Mouse (Mus musculus) megakaryocyte, embryonic 14.5 days (primary cell): ENCODE data around the gene Rcsd1. TPM values are rescaled to one million over a fixed set of nuclear protein-coding genes. Genes with fewer than 3 reads are reported as not detected.

Source experiments
- H3K27me3 ChIP-seq: replicated peaks from 2 replicates; pipeline ENCODE3; 2012; ENCODE audit warnings: inconsistent platforms
- H3K36me3 ChIP-seq: replicated peaks from 2 replicates; pipeline ENCODE3; 2012; ENCODE audit warnings: low read length, inconsistent platforms, mixed read lengths
- H3K4me1 ChIP-seq: 2 replicates; pipeline ENCODE4 v1.6.1; 2012; ENCODE audit warnings: inconsistent platforms
- H3K4me3 ChIP-seq: replicated peaks from 2 replicates; pipeline ENCODE3; 2012; ENCODE audit warnings: moderate library complexity, mild to moderate bottlenecking, inconsistent platforms
- H3K9me3 ChIP-seq: 2 replicates; pipeline ENCODE4 v1.6.1; 2012; ENCODE audit warnings: inconsistent platforms
- FLI1 ChIP-seq: IDR thresholded peaks from 2 replicates; pipeline ENCODE4 v1.6.1; 2012; ENCODE audit warnings: low read length, inconsistent platforms, mixed read lengths
- GATA1 ChIP-seq: IDR thresholded peaks from 3 replicates; pipeline ENCODE4 v1.6.1; 2012; ENCODE audit warnings: mixed read lengths, low read length, inconsistent platforms, borderline replicate concordance
- polyA plus RNA-seq: library from polyadenylated mRNA; stranded (reverse); fragments of >175 nt; gene quantifications from 2 replicates; pipeline ENCODE4 v1.2.3, GENCODE M21; 2012; ENCODE audit warnings: low replicate concordance; ENCODE audit not compliant: insufficient read depth

Gene Rcsd1
- 0.43 and 11.0 TPM in 2 replicates for polyA plus RNA-seq

DNA sequence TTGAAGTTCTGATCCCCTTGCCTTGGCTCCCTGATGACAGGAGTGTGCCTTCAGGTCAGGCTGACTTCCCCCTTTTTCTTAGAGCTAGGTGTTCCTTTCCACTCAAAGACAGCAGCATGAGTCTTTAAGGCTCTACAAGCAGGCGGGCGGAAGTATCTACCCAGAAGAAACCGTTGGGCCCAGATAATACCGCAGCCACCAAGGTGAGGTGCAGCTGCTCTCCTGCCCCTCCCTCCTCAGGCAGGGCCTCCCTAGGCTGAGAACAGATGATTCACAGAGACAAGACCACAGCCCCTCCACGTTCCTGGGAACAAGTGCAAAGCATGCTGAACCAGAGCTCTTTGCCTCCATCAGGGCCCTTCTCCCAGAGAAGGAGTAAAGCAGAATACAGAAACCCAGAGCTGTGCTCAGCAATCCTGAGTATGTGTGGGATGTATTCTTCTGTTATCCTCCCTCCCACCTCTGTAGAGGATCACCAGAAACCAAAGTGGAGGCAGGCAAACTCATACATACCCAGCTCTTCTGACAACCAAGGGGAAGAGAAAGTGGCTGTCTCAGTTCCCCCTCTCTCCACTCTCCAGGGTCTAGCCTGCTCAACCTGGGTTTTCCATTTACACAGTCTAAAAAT is at the start of gene Rcsd1:
Gene Rcsd1, minus strand, starts transcription at position 129 of the 628 bp plus-strand sequence.
- Histone ChIP-seq H3K4me1 (peaks cover 60% of the 10 kb centered on the region), H3K27me3 (peaks cover 62% of the 10 kb centered on the region), H3K9me3 (0 out of 2 replicates have a peak, but pooled peaks cover 3% of the 10 kb centered on the region), H3K4me3 (no peak within 1 kb of the TSS), H3K36me3 (no peaks in the 10 kb centered on the region)
- TF ChIP-seq FLI1: no peak
- TF ChIP-seq GATA1: no peak

DNA sequence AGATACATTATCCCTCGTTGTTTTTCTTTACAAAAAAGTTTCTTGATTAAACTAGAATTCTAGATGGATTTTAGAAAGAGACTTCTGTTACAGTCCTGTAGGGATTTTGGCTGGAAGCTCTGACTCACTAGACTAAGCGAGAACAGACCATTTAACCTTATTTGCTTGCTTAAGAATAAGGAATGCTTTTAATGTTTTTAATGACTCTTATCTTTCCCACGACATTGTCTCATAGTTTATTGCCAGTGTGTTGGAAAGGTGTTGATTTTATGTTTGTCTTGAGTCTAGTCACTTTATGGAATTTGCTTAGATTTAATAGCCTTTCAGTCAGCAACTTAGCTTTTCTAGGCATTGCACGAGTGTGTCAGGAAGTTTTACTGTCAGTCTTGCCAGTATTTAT is 45.6 kb upstream of the Rcsd1 start:
- Histone ChIP-seq H3K36me3 (no peaks in the 10 kb centered on the region), H3K4me1 (peaks cover 10% of the 10 kb centered on the region), H3K9me3 (peaks cover 6% of the 10 kb centered on the region), H3K27me3 (peaks cover 25% of the 10 kb centered on the region), H3K4me3 (no peak overlapping the region)
- TF ChIP-seq FLI1 (no peak), GATA1 (no peak)

DNA sequence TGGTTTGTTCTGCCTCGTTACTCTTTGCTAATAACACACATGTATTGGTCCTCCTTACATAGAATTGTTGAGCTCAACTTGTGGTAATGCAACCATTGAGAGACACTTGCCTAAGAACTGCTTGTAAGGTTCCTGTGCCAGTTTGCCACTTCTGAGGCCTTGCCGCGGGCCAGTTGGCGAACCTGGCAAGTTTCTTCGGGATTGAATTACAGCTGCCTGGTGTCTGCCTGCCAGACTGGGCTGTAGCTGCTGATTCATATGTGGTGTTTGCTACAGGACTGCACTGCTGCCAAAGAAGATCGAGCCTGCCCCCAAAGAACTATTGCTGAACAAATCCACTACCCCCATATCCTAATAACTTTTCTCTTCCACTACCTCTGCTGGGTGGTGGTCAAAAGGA is 44.6 kb upstream of the Rcsd1 start:
- H3K27me3 ChIP-seq: peaks cover 32% of the 10 kb centered on the region
- peaks cover 6% of the 10 kb centered on the region for H3K9me3 ChIP-seq
- H3K4me3 ChIP-seq: no peak overlapping the region
- no peaks in the 10 kb centered on the region for H3K36me3 ChIP-seq
- peaks cover 10% of the 10 kb centered on the region for H3K4me1 ChIP-seq
- TF ChIP-seq FLI1 (no peak), GATA1 (no peak)

DNA sequence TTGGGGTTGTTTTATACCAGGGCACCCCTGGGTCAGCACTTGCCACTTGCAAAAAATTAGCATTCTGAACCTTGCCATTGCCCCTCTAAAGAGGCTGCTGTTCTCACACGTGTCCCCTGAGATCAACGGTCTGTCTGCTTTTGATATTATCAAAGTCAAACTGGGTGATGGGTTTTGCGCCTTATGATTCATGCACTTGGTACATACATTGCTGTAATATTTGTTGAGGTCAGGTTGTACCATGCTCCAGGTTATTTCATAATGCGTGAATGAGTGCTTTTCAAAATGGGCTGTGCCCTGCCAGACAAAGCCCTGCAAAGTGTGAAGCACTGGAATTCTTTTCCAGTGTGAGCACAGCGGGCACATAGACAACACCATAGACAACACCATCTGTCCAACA is 42.3 kb upstream of the Rcsd1 start:
- Histone ChIP-seq H3K4me1 (peaks cover 10% of the 10 kb centered on the region), H3K9me3 (peaks cover 6% of the 10 kb centered on the region), H3K36me3 (no peaks in the 10 kb centered on the region), H3K27me3 (peaks cover 36% of the 10 kb centered on the region), H3K4me3 (no peak overlapping the region)
- TF ChIP-seq FLI1 (no peak), GATA1 (no peak)

DNA sequence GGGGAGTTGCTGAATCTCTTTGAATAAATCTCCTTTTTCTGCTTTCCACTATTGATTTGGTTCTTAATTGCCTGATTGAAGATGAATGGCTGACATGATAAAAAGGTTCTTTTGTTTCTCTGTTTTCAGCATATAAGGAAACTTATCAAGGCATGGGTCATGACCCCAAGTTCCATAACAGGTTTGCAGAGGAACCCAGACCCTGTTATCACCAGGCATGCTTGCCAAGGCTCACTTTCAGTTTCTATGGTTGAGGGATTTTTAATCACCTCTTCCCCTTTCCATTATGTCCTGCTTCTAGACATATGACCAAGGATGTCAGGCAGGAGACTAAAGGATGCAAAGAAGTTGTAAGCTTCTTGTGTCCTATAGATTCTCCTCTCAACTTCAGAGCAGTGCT is 41.6 kb upstream of the Rcsd1 start:
- Histone ChIP-seq H3K9me3 (peaks cover 6% of the 10 kb centered on the region), H3K27me3 (peaks cover 36% of the 10 kb centered on the region), H3K4me1 (peaks cover 10% of the 10 kb centered on the region), H3K36me3 (no peaks in the 10 kb centered on the region), H3K4me3 (no peak overlapping the region)
- TF ChIP-seq GATA1: no peak
- no peak for TF ChIP-seq FLI1

DNA sequence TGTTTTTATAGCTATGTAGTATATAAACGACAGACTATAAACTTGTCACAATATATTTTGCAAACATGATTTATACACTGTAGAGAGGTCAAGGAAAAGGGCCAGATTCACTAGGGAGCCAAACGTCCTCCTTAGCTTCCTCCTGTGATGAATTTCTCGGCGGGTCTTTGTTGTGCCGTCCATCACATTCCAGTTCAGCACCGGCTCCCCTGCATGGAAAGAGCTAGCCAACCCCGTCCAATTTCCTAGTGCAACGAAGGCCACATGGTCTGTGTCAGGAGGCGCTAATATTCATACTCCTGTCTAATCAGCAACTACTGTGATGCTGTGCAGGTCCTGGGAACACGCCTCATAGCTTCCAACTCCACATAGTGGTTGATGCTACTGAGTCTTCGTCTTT is 38.5 kb upstream of the Rcsd1 start:
- H3K4me3 ChIP-seq: no peak overlapping the region
- H3K9me3 ChIP-seq: no peaks in the 10 kb centered on the region
- peaks cover 27% of the 10 kb centered on the region for H3K27me3 ChIP-seq
- H3K4me1 ChIP-seq: peaks cover 10% of the 10 kb centered on the region
- no peak for TF ChIP-seq FLI1
- TF ChIP-seq GATA1: no peak
- H3K36me3 ChIP-seq: no peaks in the 10 kb centered on the region

DNA sequence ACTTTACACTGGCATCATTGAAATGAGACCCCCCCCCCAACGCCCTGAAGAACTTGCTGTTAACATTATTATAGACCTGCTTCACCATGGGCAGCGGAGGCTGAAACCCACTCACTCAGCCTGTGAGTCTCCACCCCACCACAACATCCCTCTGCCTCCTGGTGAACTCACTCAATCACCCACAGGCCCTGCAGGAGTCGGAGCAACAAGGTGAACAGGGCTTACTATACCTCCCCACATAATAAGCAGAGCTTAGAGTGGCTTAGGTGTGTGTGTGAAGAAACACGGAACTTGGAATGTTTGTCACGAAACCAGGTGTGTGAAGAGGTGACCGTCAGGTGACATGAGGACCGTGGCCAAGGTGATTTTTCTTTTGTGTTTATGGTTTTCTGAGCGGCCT is 32.4 kb upstream of the Rcsd1 start:
- Histone ChIP-seq H3K36me3 (no peaks in the 10 kb centered on the region), H3K27me3 (peaks cover 22% of the 10 kb centered on the region), H3K9me3 (no peaks in the 10 kb centered on the region), H3K4me1 (peaks cover 3% of the 10 kb centered on the region; the same call in 1 of the 2 replicates), H3K4me3 (no peak overlapping the region)
- TF ChIP-seq GATA1: no peak

DNA sequence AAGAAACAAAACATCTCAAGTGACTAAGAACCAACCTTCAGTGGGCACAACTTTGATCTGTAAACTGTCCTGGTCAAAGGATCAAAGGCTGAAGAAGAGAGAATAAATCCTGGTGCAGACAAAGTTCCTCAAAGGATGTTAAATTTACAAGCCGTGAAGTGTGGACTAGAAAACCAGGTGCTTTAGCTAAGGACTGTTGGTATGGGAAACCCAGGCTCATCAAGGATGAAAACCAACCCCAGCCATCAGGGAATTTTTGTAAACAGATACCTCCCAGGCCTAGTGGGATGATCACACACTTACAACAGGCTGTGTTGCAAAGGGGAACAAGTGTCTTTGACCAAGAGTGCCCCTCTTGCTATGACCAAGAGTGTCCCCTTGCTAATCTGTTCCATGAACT is 29.4 kb upstream of the Rcsd1 start:
- no peak for TF ChIP-seq GATA1
- TF ChIP-seq FLI1: no peak
- peaks cover 32% of the 10 kb centered on the region for H3K27me3 ChIP-seq
- no peak overlapping the region for H3K4me3 ChIP-seq
- H3K4me1 ChIP-seq: peaks cover 17% of the 10 kb centered on the region
- no peaks in the 10 kb centered on the region for H3K9me3 ChIP-seq
- H3K36me3 ChIP-seq: no peaks in the 10 kb centered on the region

DNA sequence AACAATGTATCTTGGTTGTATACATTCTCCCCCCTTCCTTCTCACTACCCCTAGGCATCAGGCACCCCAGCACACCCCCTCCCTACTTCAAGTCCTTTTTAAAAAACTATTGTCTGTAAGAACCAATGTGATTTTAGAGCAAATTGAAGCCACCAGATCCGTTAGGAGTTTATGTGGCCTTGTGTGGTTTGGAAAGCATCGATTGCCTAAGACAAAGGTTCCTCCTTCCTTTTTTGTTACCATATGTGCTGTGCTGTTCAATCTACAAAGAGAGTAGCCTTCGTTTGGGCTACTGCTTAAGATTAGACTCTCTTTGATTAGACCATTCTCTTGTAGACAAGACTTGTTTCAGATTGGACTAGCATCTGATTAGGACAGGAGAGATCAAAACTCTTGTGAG is 28.3 kb upstream of the Rcsd1 start:
- H3K27me3 ChIP-seq: peaks cover 32% of the 10 kb centered on the region
- H3K9me3 ChIP-seq: no peaks in the 10 kb centered on the region
- H3K4me3 ChIP-seq: no peak overlapping the region
- H3K36me3 ChIP-seq: no peaks in the 10 kb centered on the region
- TF ChIP-seq GATA1 (no peak), FLI1 (no peak)
- peaks cover 16% of the 10 kb centered on the region for H3K4me1 ChIP-seq

DNA sequence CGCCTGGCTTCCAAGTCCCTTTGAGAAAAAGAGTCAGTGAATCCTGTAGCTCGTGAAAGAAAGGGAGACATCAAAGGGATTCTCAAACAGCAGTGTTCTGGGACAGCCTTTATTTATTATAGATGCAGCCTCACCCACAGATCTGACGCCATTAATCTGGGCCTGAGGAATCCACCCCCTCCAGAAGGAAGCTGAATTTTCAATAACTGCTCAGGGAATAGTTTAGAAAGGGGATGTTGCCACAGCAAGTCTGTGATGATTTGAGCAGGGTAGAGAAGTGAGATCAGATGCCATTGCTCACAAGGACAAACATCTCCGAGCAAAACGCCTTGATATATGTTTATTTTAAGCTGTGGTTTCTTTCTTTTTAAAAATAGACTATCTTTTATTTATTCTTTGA is 27.9 kb upstream of the Rcsd1 start:
- Histone ChIP-seq H3K27me3 (peaks cover 32% of the 10 kb centered on the region), H3K36me3 (no peaks in the 10 kb centered on the region), H3K4me3 (no peak overlapping the region), H3K9me3 (no peaks in the 10 kb centered on the region), H3K4me1 (peaks cover 14% of the 10 kb centered on the region)
- TF ChIP-seq FLI1 (no peak), GATA1 (no peak)
